Mouse (Mus musculus): ENCODE results near the gene Polr2c. TPM values are rescaled to one million over a fixed set of nuclear protein-coding genes. Genes with fewer than 3 reads are reported as not detected.
"Not testable (repeated sequence)": the region's sequence is repeated elsewhere in the genome, so short reads cannot be mapped to it uniquely, and the experiment has no call there.

The Polr2c gene
- polyA plus RNA-seq, 1 experiment from 2014 or later: 111 TPM

DNA sequence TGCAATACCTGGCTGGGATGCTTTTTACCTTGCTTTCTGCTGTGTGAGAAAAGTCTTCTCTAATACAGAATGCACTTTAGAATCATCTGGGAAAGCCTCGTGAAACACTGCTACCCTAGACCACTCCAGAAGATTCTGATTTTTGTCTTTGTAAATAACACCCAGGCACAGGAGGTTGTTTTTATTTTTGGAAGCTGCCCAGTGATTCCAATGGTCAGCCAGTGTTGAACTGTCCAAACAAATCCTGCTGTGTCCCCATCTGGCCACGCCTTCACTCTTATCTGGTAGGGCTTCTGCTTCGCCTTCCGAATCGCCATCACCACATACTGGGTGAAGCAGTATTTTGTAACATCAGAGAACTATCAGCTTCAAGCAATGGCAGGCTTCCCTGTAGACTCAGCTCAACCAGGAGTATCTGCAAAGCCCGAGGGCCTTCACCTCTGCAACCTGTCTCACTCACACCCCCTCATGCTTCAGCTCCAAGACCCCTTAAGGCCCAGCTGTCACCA lies 37.5 kb upstream of the Polr2c start:
- H3K27ac ChIP-seq: no peak overlapping the region
- no peak overlapping the region for H3K9ac ChIP-seq
- 87% methylated on average over 6 of the region's 6 CpGs for WGBS
- no peaks in the 10 kb centered on the region for H3K27me3 ChIP-seq (ENCODE audit: control insufficient read depth, insufficient read depth, low read length)
- no peak for DNase-seq (ENCODE audit: low spot score)
- H3K4me3 ChIP-seq (replicated peaks; ENCODE audit: low read length): no peak overlapping the region
- no peak for ATAC-seq (ENCODE audit: low FRiP score)
- no peaks in the 10 kb centered on the region for H3K4me1 ChIP-seq (replicated peaks; ENCODE audit: control insufficient read depth, insufficient read depth, low read length)
- H3K36me3 ChIP-seq (replicated peaks; ENCODE audit: control insufficient read depth, insufficient read depth): peaks cover 30% of the 10 kb centered on the region
- no peaks in the 10 kb centered on the region for H3K9me3 ChIP-seq (ENCODE audit: control insufficient read depth, low read length)
- H3K4me2 ChIP-seq (replicated peaks): no peak overlapping the region

DNA sequence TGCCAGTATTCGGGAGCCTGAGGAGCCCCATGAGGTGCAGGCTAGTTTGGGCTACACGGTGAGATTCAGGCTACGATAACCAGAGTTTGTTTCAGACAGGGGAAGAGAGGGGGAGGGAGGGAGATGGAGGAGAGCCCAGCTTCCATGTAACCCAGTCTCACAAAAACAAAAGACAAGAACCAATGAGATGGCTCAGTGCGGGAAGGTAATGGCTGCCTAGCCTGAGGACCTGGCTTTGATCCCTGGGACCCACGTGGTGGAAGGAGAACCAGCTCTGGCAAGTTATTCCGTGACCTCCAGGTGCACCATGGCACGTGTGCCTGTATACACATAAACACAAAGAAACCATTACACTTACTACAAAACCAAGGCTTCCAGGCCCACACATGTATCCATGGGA lies 36.7 kb upstream of the Polr2c start:
- no peaks in the 10 kb centered on the region for H3K27me3 ChIP-seq (ENCODE audit: control insufficient read depth, insufficient read depth, low read length)
- H3K4me2 ChIP-seq (replicated peaks): no peak overlapping the region
- WGBS: 93% methylated on average over 7 of the region's 7 CpGs
- H3K27ac ChIP-seq: no peak overlapping the region
- ATAC-seq (ENCODE audit: low FRiP score) (no peak), DNase-seq (ENCODE audit: low spot score) (no peak)
- no peak overlapping the region for H3K9ac ChIP-seq
- H3K9me3 ChIP-seq (ENCODE audit: control insufficient read depth, low read length): no peaks in the 10 kb centered on the region
- H3K4me3 ChIP-seq (replicated peaks; ENCODE audit: low read length): no peak overlapping the region
- no peaks in the 10 kb centered on the region for H3K4me1 ChIP-seq (replicated peaks; ENCODE audit: control insufficient read depth, insufficient read depth, low read length)
- H3K36me3 ChIP-seq (replicated peaks; ENCODE audit: control insufficient read depth, insufficient read depth): peaks cover 37% of the 10 kb centered on the region

- Histone ChIP-seq H3K4me1 (replicated peaks; ENCODE audit: control insufficient read depth, insufficient read depth, low read length) (no peaks in the 10 kb centered on the region), H3K9me3 (ENCODE audit: control insufficient read depth, low read length) (no peaks in the 10 kb centered on the region), H3K4me3 (replicated peaks; ENCODE audit: low read length) (no peak overlapping the region), H3K27ac (no peak overlapping the region), H3K9ac (no peak overlapping the region), H3K27me3 (ENCODE audit: control insufficient read depth, insufficient read depth, low read length) (no peaks in the 10 kb centered on the region), H3K4me2 (replicated peaks) (no peak overlapping the region), H3K36me3 (replicated peaks; ENCODE audit: control insufficient read depth, insufficient read depth) (peaks cover 45% of the 10 kb centered on the region)
- no peak for ATAC-seq (ENCODE audit: low FRiP score)
- 92% methylated on average over 2 of the region's 2 CpGs for WGBS
- no peak for DNase-seq (ENCODE audit: low spot score)
These were observed 35.9 kb upstream of the Polr2c start for GRCm38 (mm10) chr8:94821381-94821780.

GRCm38 (mm10) chr8:94822637-94823560 lies 34.4 kb upstream of the Polr2c start:
- Histone ChIP-seq H3K27me3 (ENCODE audit: control insufficient read depth, insufficient read depth, low read length) (no peaks in the 10 kb centered on the region), H3K27ac (no peak overlapping the region), H3K4me1 (replicated peaks; ENCODE audit: control insufficient read depth, insufficient read depth, low read length) (no peaks in the 10 kb centered on the region), H3K4me3 (replicated peaks; ENCODE audit: low read length) (no peak overlapping the region), H3K4me2 (replicated peaks) (no peak overlapping the region), H3K9ac (no peak overlapping the region), H3K9me3 (ENCODE audit: control insufficient read depth, low read length) (no peaks in the 10 kb centered on the region), H3K36me3 (replicated peaks; ENCODE audit: control insufficient read depth, insufficient read depth) (peaks cover 59% of the 10 kb centered on the region)
- ATAC-seq (ENCODE audit: low FRiP score) (peak; percentile 55; the same call in 1 of the 2 replicates), DNase-seq (ENCODE audit: low spot score) (peak; percentile 48)
- WGBS: 83% methylated on average over 23 of the region's 23 CpGs

DNA sequence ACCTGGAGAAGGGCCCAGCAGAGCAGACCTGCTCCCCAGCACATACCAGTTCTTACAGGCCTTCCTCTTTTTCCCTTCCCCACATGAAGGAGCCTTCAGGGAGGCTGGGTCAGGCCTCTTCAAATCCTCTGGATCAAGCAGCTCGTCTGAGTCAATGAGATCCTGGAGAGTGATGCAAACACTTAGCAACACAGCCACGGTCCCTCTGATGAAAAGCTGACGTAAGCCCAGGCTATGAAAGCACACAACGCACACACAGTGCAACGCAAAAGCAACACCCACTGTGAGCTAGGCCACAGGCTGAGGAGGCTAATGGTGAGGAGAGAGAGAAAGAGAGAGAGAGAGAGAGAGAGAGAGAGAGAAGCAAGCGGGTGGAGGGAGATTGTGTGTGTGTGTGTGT lies 32.1 kb upstream of the Polr2c start:
- Histone ChIP-seq H3K4me3 (replicated peaks; ENCODE audit: low read length) (no peak overlapping the region), H3K9me3 (ENCODE audit: control insufficient read depth, low read length) (no peaks in the 10 kb centered on the region), H3K9ac (no peak overlapping the region), H3K4me1 (replicated peaks; ENCODE audit: control insufficient read depth, insufficient read depth, low read length) (no peaks in the 10 kb centered on the region), H3K27ac (no peak overlapping the region), H3K4me2 (replicated peaks) (no peak overlapping the region), H3K36me3 (replicated peaks; ENCODE audit: control insufficient read depth, insufficient read depth) (peaks cover 80% of the 10 kb centered on the region), H3K27me3 (ENCODE audit: control insufficient read depth, insufficient read depth, low read length) (no peaks in the 10 kb centered on the region)
- DNase-seq (ENCODE audit: low spot score) (no peak), ATAC-seq (ENCODE audit: low FRiP score) (no peak)
- WGBS: 88% methylated on average over 6 of the region's 6 CpGs

- no peak overlapping the region for H3K4me3 ChIP-seq (replicated peaks; ENCODE audit: low read length)
- no peak for DNase-seq (ENCODE audit: low spot score)
- H3K9ac ChIP-seq: no peak overlapping the region
- no peak overlapping the region for H3K4me2 ChIP-seq (replicated peaks)
- H3K36me3 ChIP-seq (replicated peaks; ENCODE audit: control insufficient read depth, insufficient read depth): peaks cover 90% of the 10 kb centered on the region
- ATAC-seq (ENCODE audit: low FRiP score): no peak
- H3K27me3 ChIP-seq (ENCODE audit: control insufficient read depth, insufficient read depth, low read length): no peaks in the 10 kb centered on the region
- H3K27ac ChIP-seq: no peak overlapping the region
- H3K4me1 ChIP-seq (replicated peaks; ENCODE audit: control insufficient read depth, insufficient read depth, low read length): no peaks in the 10 kb centered on the region
- WGBS: 95% methylated on average over 5 of the region's 5 CpGs
- H3K9me3 ChIP-seq (ENCODE audit: control insufficient read depth, low read length): no peaks in the 10 kb centered on the region
These were observed 31.0 kb upstream of the Polr2c start for GRCm38 (mm10) chr8:94826210-94826609.

DNA sequence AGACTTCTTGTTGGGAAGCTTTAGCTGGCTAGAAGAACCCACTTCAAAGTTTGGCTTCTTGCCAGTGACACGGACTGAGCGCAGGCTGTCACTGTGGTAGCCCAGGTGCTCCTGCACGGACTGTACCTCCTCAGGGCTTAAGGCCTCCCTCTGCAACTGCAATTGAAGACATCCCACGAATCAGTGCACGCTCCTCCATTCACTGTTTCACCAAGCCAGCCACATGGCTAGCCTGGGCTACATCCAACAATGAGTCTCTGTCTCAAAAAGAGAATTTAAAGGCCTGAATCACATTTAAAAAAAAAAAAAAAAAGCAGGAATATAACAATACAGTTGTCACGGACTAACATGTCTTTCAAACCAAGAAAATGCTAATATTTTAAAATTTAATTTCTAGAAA lies 29.0 kb upstream of the Polr2c start:
- H3K9ac ChIP-seq: no peak overlapping the region
- H3K4me3 ChIP-seq (replicated peaks; ENCODE audit: low read length): no peak overlapping the region
- H3K36me3 ChIP-seq (replicated peaks; ENCODE audit: control insufficient read depth, insufficient read depth): peaks cover 82% of the 10 kb centered on the region
- no peaks in the 10 kb centered on the region for H3K9me3 ChIP-seq (ENCODE audit: control insufficient read depth, low read length)
- H3K4me1 ChIP-seq (replicated peaks; ENCODE audit: control insufficient read depth, insufficient read depth, low read length): no peaks in the 10 kb centered on the region; the same call in 1 of the 2 replicates
- no peak for DNase-seq (ENCODE audit: low spot score)
- H3K27me3 ChIP-seq (ENCODE audit: control insufficient read depth, insufficient read depth, low read length): no peaks in the 10 kb centered on the region
- WGBS: 89% methylated on average over 6 of the region's 6 CpGs
- no peak for ATAC-seq (ENCODE audit: low FRiP score)
- H3K4me2 ChIP-seq (replicated peaks): no peak overlapping the region
- no peak overlapping the region for H3K27ac ChIP-seq

DNA sequence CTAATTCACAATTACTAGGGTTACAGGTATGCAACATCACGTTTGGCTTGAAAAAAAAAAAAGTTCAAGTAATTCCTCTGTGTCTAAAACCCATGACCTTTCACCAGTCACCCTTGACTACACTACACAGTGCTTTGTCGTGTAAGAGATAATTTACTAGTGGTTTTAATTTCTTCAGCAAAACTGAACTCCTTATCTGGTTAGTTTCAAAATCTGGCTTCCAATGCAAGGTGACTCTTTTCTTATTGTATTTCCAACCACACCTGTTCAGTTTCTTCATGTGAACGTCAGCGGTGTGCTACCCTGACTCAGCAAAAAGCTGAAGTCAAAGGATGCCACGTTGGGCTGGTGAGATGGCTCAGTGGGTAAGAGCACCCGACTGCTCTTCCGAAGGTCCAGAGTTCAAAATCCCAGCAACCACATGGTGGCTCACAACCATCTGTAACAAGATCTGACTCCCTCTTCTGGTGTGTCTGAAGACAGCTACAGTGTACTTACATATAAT lies 23.3 kb upstream of the Polr2c start:
- H3K4me1 ChIP-seq (replicated peaks; ENCODE audit: control insufficient read depth, insufficient read depth, low read length): peaks cover 14% of the 10 kb centered on the region
- H3K9ac ChIP-seq; H3K4me2 ChIP-seq (replicated peaks); H3K9me3 ChIP-seq (ENCODE audit: control insufficient read depth, low read length); H3K27me3 ChIP-seq (ENCODE audit: control insufficient read depth, insufficient read depth, low read length); H3K27ac ChIP-seq; ATAC-seq (ENCODE audit: low FRiP score); DNase-seq (ENCODE audit: low spot score); H3K4me3 ChIP-seq (replicated peaks; ENCODE audit: low read length): not testable (repeated sequence)
- H3K36me3 ChIP-seq (replicated peaks; ENCODE audit: control insufficient read depth, insufficient read depth): peaks cover 29% of the 10 kb centered on the region
- WGBS: 82% methylated on average over 7 of the region's 7 CpGs

- ATAC-seq (ENCODE audit: low FRiP score); H3K9ac ChIP-seq; H3K27ac ChIP-seq; DNase-seq (ENCODE audit: low spot score); H3K9me3 ChIP-seq (ENCODE audit: control insufficient read depth, low read length); H3K4me3 ChIP-seq (replicated peaks; ENCODE audit: low read length); H3K4me2 ChIP-seq (replicated peaks); H3K27me3 ChIP-seq (ENCODE audit: control insufficient read depth, insufficient read depth, low read length): not testable (repeated sequence)
- 96% methylated on average over 13 of the region's 13 CpGs for WGBS
- H3K4me1 ChIP-seq (replicated peaks; ENCODE audit: control insufficient read depth, insufficient read depth, low read length): peaks cover 18% of the 10 kb centered on the region
- H3K36me3 ChIP-seq (replicated peaks; ENCODE audit: control insufficient read depth, insufficient read depth): peaks cover 12% of the 10 kb centered on the region
These were observed 21.5 kb upstream of the Polr2c start for GRCm38 (mm10) chr8:94835751-94836150.

All from hindbrain, embryonic 14.5 days (tissue).